Mouse (Mus musculus): Measurements from ENCODE around the gene Oas1d. TPM values are rescaled to one million over a fixed set of nuclear protein-coding genes. Genes with fewer than 3 reads are reported as not detected.
"Not testable (repeated sequence)": the region's sequence is repeated elsewhere in the genome, so short reads cannot be mapped to it uniquely, and the experiment has no call there.

Gene Oas1d
- polyA plus RNA-seq, 1 experiment from 2014 or later, result not detected

GRCm38 (mm10) chr5:120888294-120888815 is 26.0 kb upstream of the Oas1d start:
- WGBS, result 37% methylated on average over 4 of the region's 4 CpGs
- H3K4me3 ChIP-seq; H3K36me3 ChIP-seq; H3K4me2 ChIP-seq; H3K4me1 ChIP-seq; ATAC-seq (ENCODE audit: extremely low read depth, insufficient number of reproducible peaks, low FRiP score, low TSS enrichment); H3K9ac ChIP-seq; H3K27me3 ChIP-seq (replicated peaks); H3K27ac ChIP-seq (replicated peaks); H3K9me3 ChIP-seq: not testable (repeated sequence)

DNA sequence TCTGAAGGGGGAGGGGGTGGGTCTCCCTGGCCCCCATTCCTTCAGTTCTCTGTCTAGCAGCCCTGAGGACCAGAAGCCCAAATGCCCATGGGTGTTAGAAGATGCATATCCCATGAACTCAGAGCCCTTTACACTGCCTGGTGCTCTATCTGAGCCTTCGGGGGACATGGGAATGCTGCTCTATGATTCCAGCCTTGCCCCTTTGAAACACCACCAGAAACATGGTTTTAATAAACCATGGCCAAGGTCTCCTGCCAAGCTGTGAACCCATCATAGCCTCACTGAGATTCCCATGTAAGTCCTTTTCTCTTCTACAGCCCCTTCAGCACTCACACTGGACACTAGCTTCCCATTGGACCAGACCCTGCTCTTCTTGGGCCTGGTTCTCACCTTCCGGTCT is 24.3 kb upstream of the Oas1d start:
- H3K4me1 ChIP-seq, result no peaks in the 10 kb centered on the region
- H3K36me3 ChIP-seq, result no peaks in the 10 kb centered on the region
- no peak overlapping the region for H3K27ac ChIP-seq (replicated peaks)
- no peak overlapping the region for H3K4me2 ChIP-seq
- no peaks in the 10 kb centered on the region for H3K9me3 ChIP-seq
- WGBS, result 77% methylated on average over 2 of the region's 2 CpGs
- H3K9ac ChIP-seq, result no peak overlapping the region
- ATAC-seq (ENCODE audit: extremely low read depth, insufficient number of reproducible peaks, low FRiP score, low TSS enrichment), result no peak
- H3K4me3 ChIP-seq, result no peak overlapping the region
- peaks cover 7% of the 10 kb centered on the region for H3K27me3 ChIP-seq (replicated peaks)

GRCm38 (mm10) chr5:120890991-120891390 is 23.3 kb upstream of the Oas1d start:
- Histone ChIP-seq H3K27ac (replicated peaks) (no peak overlapping the region), H3K36me3 (no peaks in the 10 kb centered on the region), H3K4me1 (no peaks in the 10 kb centered on the region), H3K4me3 (no peak overlapping the region), H3K9ac (no peak overlapping the region), H3K9me3 (no peaks in the 10 kb centered on the region), H3K27me3 (replicated peaks) (peaks cover 7% of the 10 kb centered on the region), H3K4me2 (no peak overlapping the region)
- 55% methylated on average over 3 of the region's 3 CpGs for WGBS
- ATAC-seq (ENCODE audit: extremely low read depth, insufficient number of reproducible peaks, low FRiP score, low TSS enrichment), result no peak

DNA sequence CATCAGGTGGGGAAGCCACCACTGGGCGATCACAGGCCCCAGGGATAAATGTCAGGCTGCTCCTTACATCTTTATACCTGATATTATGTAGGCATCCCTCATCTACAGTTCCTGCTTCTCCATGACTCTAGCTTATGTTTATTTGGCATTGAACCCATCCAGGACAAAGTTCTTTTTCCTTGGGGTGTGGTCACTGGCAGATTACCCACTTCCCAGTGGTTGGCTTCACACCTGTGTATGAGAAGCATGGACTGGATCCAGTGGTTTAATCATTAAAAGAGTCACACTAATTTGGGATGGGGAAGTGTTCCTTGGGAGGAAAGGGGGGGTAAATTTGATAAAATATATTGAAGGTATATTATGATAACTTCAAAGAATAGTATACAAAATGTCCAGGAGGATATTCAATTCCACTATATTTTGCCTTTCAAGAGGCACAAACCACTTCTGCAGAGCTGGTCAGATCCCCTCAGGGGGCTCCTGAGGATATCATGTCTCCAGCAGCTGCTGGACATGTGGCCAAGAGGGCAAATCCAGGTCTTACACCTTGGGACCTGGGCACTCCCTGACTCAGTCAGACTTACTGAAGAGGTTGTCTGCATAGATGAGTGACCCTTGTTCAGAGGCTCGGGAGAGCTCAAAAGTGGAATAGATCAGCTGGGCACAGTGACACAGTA is 22.6 kb upstream of the Oas1d start:
- H3K36me3 ChIP-seq; H3K9ac ChIP-seq; H3K9me3 ChIP-seq; H3K4me1 ChIP-seq; H3K4me3 ChIP-seq; H3K27me3 ChIP-seq (replicated peaks); H3K27ac ChIP-seq (replicated peaks); H3K4me2 ChIP-seq; ATAC-seq (ENCODE audit: extremely low read depth, insufficient number of reproducible peaks, low FRiP score, low TSS enrichment): not testable (repeated sequence)
- 66% methylated on average over 2 of the region's 2 CpGs for WGBS

- no peaks in the 10 kb centered on the region for H3K36me3 ChIP-seq
- H3K4me1 ChIP-seq, result no peaks in the 10 kb centered on the region
- no peak overlapping the region for H3K9ac ChIP-seq
- WGBS, result 52% methylated on average over 2 of the region's 2 CpGs
- H3K27me3 ChIP-seq (replicated peaks), result peaks cover 2% of the 10 kb centered on the region; the same call in 1 of the 2 replicates
- H3K9me3 ChIP-seq, result no peaks in the 10 kb centered on the region
- H3K27ac ChIP-seq (replicated peaks), result no peak overlapping the region
- no peak overlapping the region for H3K4me2 ChIP-seq
- H3K4me3 ChIP-seq, result no peak overlapping the region
- ATAC-seq (ENCODE audit: extremely low read depth, insufficient number of reproducible peaks, low FRiP score, low TSS enrichment), result no peak
Measured at GRCm38 (mm10) chr5:120892243-120892660, 22.1 kb upstream of the Oas1d start.

DNA sequence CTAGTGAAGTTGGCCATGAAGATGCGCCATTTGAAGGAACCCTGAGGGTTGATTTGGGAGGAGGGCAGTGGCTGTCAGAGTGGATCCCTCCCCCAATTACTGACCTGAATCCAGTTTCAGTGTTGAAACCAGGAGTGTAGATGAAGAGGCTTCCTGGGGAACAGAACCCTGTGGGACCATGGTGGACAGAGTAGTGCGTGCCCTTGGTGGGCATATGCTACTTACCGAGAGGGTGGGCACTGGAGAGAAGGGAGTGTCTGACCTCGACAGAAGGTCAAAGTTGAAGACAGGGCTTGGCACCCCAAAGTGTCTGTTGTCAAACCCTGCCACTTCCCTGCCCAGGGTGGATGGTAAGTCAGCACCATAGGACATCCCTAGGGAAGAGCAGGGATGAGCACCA is 20.5 kb upstream of the Oas1d start:
- not testable (repeated sequence) for H3K4me3 ChIP-seq; H3K4me1 ChIP-seq; ATAC-seq (ENCODE audit: extremely low read depth, insufficient number of reproducible peaks, low FRiP score, low TSS enrichment); H3K27me3 ChIP-seq (replicated peaks); H3K9me3 ChIP-seq; H3K9ac ChIP-seq; H3K27ac ChIP-seq (replicated peaks); H3K4me2 ChIP-seq; H3K36me3 ChIP-seq
- 85% methylated on average over 4 of the region's 4 CpGs for WGBS

- ATAC-seq (ENCODE audit: extremely low read depth, insufficient number of reproducible peaks, low FRiP score, low TSS enrichment); H3K9ac ChIP-seq; H3K4me1 ChIP-seq; H3K36me3 ChIP-seq; H3K27me3 ChIP-seq (replicated peaks); H3K27ac ChIP-seq (replicated peaks); H3K4me3 ChIP-seq; H3K9me3 ChIP-seq; H3K4me2 ChIP-seq: not testable (repeated sequence)
- WGBS, result 63% methylated on average over 2 of the region's 2 CpGs
Measured at GRCm38 (mm10) chr5:120894692-120895091, 19.6 kb upstream of the Oas1d start.

GRCm38 (mm10) chr5:120895231-120895900 is 19.0 kb upstream of the Oas1d start:
- Histone ChIP-seq H3K4me2 (no peak overlapping the region), H3K4me1 (no peaks in the 10 kb centered on the region), H3K4me3 (no peak overlapping the region), H3K27me3 (replicated peaks) (no peaks in the 10 kb centered on the region), H3K27ac (replicated peaks) (no peak overlapping the region), H3K9ac (no peak overlapping the region), H3K9me3 (no peaks in the 10 kb centered on the region; the same call in 1 of the 2 replicates), H3K36me3 (no peaks in the 10 kb centered on the region)
- no peak for ATAC-seq (ENCODE audit: extremely low read depth, insufficient number of reproducible peaks, low FRiP score, low TSS enrichment)
- 72% methylated on average over 11 of the region's 11 CpGs for WGBS

GRCm38 (mm10) chr5:120898307-120898706 is 16.0 kb upstream of the Oas1d start:
- H3K36me3 ChIP-seq, result no peaks in the 10 kb centered on the region
- no peak overlapping the region for H3K4me2 ChIP-seq
- no peak overlapping the region for H3K4me3 ChIP-seq
- ATAC-seq (ENCODE audit: extremely low read depth, insufficient number of reproducible peaks, low FRiP score, low TSS enrichment), result no peak
- H3K27me3 ChIP-seq (replicated peaks), result no peaks in the 10 kb centered on the region
- no peak overlapping the region for H3K9ac ChIP-seq
- H3K27ac ChIP-seq (replicated peaks), result no peak overlapping the region
- WGBS, result 78% methylated on average over 6 of the region's 6 CpGs
- H3K4me1 ChIP-seq, result no peaks in the 10 kb centered on the region
- no peaks in the 10 kb centered on the region; the same call in 1 of the 2 replicates for H3K9me3 ChIP-seq

GRCm38 (mm10) chr5:120898726-120899125 is 15.6 kb upstream of the Oas1d start:
- Histone ChIP-seq H3K27ac (replicated peaks) (no peak overlapping the region), H3K4me1 (no peaks in the 10 kb centered on the region), H3K9ac (no peak overlapping the region), H3K27me3 (replicated peaks) (no peaks in the 10 kb centered on the region), H3K9me3 (no peaks in the 10 kb centered on the region; the same call in 1 of the 2 replicates), H3K4me2 (no peak overlapping the region), H3K4me3 (no peak overlapping the region), H3K36me3 (no peaks in the 10 kb centered on the region)
- no peak for ATAC-seq (ENCODE audit: extremely low read depth, insufficient number of reproducible peaks, low FRiP score, low TSS enrichment)

DNA sequence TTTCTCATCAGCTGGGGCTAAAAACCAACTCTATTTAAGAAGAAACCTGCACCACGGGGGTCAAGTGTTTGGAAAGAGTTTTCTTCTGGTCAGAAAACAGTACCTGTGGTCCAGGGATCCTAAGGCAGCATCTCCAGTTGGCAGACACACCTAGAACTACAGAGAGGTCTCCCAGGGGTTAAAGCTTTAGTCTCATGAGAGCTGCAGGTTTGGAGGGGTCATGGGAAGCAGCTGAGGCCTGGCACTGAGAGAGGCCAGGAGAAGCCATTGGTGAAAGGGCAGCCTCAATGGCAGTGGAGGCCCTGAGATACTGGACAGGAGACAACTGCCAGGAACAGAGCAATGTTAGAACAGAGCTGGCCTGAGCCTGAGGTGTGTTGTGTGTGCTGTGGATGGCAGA is 13.7 kb upstream of the Oas1d start:
- Histone ChIP-seq H3K9me3 (no peaks in the 10 kb centered on the region; the same call in 1 of the 2 replicates), H3K4me1 (no peaks in the 10 kb centered on the region), H3K4me2 (no peak overlapping the region), H3K36me3 (no peaks in the 10 kb centered on the region), H3K27ac (replicated peaks) (no peak overlapping the region), H3K27me3 (replicated peaks) (no peaks in the 10 kb centered on the region), H3K9ac (no peak overlapping the region), H3K4me3 (no peak overlapping the region)
- no peak for ATAC-seq (ENCODE audit: extremely low read depth, insufficient number of reproducible peaks, low FRiP score, low TSS enrichment)
- WGBS, result 55% methylated on average over 1 of the region's 1 CpGs

DNA sequence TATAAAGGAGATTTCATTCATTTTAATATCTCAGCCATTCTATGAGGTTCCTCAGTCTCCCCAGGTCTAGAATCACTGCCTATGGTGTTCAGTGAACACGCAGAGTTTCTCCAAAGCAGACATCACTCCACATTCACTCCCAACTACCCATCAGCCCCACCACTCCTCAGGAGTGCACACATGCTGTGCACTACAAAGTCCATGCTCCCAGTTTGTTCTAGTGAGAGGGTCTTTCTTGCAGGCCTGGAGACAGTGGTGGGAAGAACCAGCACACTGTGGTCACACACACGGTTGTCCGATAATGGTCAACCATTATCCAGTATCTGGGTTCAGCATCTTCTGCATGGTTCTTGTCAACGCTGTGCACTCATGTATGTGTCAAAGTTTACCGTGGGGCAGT is 12.3 kb upstream of the Oas1d start:
- Histone ChIP-seq H3K36me3 (no peaks in the 10 kb centered on the region), H3K4me2 (no peak overlapping the region), H3K9ac (no peak overlapping the region), H3K27me3 (replicated peaks) (no peaks in the 10 kb centered on the region), H3K4me1 (no peaks in the 10 kb centered on the region), H3K27ac (replicated peaks) (no peak overlapping the region), H3K9me3 (no peaks in the 10 kb centered on the region; the same call in 1 of the 2 replicates), H3K4me3 (no peak overlapping the region)
- 81% methylated on average over 5 of the region's 5 CpGs for WGBS
- no peak for ATAC-seq (ENCODE audit: extremely low read depth, insufficient number of reproducible peaks, low FRiP score, low TSS enrichment)
